Mouse (Mus musculus): ENCODE results near the gene Cib1.

Cib1 gene

DNA sequence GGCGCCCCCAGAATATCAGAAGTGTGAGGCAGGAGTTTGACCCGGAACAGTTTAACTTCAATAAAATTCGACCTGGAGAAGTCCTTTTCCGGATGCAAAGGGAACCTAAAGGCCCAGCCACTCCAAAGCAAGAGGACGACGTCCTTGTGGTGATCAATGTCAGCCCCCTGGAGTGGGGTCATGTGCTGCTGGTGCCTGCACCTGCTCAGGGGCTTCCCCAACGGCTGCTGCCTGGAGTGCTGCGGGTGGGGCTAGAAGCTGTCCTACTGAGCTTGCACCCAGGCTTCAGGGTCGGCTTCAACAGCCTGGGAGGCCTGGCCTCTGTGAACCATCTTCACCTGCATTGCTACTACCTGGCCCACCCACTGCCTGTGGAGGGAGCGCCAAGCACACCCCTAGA lies 5.9 kb upstream of the Cib1 start:
- no peak for DNase-seq (ENCODE audit: extremely low read depth, insufficient read length, low spot score)

DNA sequence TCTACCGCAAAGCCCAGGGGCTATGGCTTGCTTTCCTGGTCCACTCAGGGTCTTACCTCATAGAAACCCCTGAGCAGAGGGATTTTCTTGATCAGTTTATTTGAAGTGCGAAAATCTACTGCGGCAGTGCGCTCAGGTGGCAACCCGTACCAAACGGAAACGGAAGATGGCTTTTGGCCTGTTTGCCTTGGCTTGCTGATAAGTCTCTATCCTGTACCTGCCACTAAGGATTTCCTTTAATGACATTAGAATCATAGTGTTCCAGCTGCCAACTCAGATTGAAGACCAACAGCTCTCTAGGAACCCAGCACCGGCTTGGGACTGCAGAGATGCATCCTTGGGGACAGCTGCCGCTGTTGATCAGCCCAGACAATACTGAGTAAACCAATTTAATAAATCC lies 1.2 kb upstream of the Cib1 start:
- no peak for DNase-seq (ENCODE audit: extremely low read depth, insufficient read length, low spot score)

GRCm38 (mm10) chr7:80231971-80232488 lies 583 bp downstream of the Cib1 start:
- DNase-seq (ENCODE audit: extremely low read depth, insufficient read length, low spot score), result no peak

- DNase-seq (ENCODE audit: extremely low read depth, insufficient read length, low spot score), result no peak
Observed at GRCm38 (mm10) chr7:80230196-80230595, 2.4 kb downstream of the Cib1 start.

GRCm38 (mm10) chr7:80227065-80227464 lies 5.5 kb downstream of the Cib1 start:
- DNase-seq (ENCODE audit: extremely low read depth, insufficient read length, low spot score), result peak; percentile 34

DNA sequence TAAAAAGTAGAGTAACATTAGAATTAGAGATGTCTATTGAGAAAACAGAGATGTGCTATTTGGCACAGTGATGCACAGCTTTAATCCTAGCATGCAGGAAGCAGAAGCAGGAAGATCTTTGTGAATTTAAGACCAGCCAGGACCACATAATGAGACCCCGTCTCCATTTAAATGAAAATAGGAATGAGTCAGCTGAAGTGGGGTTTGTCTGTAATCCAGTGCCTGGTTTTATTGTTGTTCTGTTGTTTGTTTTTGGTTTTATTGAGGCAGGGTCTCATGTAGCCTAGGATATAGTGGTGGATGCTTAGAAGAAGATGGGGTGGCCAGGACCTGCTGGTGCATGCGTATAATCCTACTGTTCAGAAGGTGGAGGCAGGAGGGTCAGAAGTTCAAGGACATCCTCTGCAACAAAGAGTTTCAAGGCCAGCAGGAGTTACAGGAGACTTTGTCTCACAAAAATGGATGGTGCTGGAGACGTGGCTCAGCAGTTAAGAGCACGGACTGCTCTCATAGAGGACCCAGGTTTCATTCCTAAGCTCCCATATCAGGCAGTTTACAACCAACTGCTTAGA lies 11.3 kb downstream of the Cib1 start:
- no peak for DNase-seq (ENCODE audit: extremely low read depth, insufficient read length, low spot score)

- DNase-seq (ENCODE audit: extremely low read depth, insufficient read length, low spot score), result no peak
Observed at GRCm38 (mm10) chr7:80220237-80220797, 12.3 kb downstream of the Cib1 start.

- DNase-seq (ENCODE audit: extremely low read depth, insufficient read length, low spot score), result no peak
Observed at GRCm38 (mm10) chr7:80218666-80219065, 13.9 kb downstream of the Cib1 start.

GRCm38 (mm10) chr7:80216566-80216965 lies 16.0 kb downstream of the Cib1 start:
- peak; percentile 57 for DNase-seq (ENCODE audit: extremely low read depth, insufficient read length, low spot score)

DNA sequence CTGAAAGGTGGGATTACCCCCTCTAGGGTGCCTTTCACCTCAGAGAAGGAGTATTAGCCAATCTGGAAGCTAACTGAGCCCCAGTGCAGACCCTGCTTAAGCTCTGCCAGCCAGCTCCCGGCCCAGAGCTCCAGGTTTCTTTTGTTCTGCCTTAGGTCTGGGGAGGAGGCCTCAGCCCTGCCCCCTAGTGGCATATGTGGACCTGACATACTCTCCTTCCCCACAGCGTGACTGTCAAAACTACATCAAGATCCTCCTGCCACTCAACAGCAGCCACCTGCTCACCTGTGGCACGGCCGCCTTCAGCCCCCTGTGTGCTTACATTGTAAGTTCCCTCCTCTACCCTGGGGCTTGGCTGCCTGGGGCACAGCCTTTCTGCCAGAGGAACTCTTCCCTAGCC lies 17.2 kb downstream of the Cib1 start:
- peak; percentile 38 for DNase-seq (ENCODE audit: extremely low read depth, insufficient read length, low spot score)

DNA sequence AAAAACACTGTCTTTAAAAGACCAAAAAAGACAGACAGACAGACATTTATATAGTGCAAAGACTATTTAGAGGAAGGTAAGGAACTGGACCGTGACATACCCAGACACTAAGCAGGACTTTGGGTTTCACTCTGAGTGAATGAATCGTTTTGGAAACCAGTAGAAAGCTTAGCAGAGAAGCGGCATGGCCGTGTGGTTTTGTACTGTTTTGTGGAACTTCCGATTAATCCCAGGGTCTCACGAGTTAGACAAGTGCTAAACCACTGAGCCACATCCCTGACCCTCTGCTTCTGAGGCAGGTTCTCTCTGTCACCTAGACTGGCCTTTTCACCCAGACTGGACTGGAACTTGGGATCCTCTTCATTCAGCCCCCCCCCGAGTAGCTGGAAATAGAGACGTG lies 18.2 kb downstream of the Cib1 start:
- no peak for DNase-seq (ENCODE audit: extremely low read depth, insufficient read length, low spot score)

- no peak for DNase-seq (ENCODE audit: extremely low read depth, insufficient read length, low spot score)
Observed at GRCm38 (mm10) chr7:80213604-80214003, 19.0 kb downstream of the Cib1 start.

- DNase-seq (ENCODE audit: extremely low read depth, insufficient read length, low spot score), result no peak
Observed at GRCm38 (mm10) chr7:80210982-80211381, 21.6 kb downstream of the Cib1 start.

DNA sequence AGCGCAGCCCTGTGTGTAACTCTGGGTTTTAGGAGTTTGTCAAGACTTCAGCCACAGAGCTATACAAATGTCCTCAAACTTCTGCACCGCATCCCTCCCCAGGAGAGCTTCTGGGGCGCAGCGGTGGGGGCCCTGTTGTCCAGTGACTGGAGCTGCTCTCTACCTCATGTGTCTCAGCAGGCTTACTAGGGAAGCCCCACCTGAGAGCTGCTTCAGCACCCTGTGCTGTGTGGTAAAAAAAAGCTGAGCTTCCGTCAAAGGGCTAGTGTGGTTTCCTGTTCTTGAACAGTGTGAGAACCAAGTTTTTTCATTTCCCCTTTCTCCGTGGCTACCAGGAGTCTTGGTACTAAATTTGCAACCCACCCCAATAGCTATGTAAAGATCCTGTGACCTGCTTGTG lies 22.9 kb downstream of the Cib1 start:
- DNase-seq (ENCODE audit: extremely low read depth, insufficient read length, low spot score), result no peak

- DNase-seq (ENCODE audit: extremely low read depth, insufficient read length, low spot score), result no peak
Observed at GRCm38 (mm10) chr7:80208738-80209430, 23.7 kb downstream of the Cib1 start.

DNA sequence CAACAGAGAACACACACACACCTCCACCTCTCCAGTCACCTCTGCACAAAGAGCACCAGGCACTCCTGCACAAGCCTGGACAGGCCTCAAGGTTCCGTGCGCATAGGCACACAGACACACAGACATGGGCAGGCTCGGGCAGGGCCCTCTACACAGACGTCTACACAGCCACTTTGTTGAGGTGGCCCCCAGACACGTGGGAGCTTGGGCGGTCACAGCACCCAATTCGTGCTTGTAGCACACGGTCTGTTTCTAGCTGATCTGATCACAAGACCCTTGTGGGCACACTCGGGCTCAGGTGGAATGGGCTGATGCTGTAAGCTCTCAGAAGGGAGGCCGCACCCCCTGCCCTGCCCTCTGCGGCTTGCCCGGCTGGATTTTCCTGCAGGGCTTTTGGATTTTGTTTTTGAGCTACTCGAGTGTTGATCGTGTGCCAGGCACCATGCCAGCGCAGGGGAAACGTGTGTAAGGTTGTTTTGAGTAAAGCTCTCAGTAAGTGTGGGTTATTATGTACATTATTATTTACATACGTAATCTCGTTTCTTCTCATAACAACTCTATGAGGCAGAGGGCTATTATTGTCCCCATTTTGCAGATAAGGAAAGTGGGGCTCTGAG lies 24.5 kb downstream of the Cib1 start:
- no peak for DNase-seq (ENCODE audit: extremely low read depth, insufficient read length, low spot score)

DNA sequence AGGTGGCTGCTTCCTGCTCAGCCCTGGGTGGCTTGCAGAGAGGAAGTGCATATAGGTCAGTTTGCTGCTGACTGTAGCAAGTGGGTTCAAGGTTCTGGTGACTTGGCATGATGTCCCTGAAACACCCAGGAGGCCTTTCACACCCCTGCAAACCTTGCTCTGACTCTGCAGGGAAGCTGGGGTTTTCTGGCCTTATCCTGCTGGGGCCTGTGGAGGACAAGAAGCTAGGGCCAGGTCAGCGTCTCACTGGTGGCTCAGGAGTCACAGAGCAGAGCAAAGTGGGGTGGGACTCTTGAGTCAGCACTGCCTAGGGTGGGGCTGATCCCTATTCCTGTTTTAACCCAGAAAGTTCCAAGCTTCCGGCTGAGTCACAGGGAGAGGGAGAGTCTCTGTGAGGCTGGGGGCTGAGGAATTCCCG lies 25.3 kb downstream of the Cib1 start:
- DNase-seq (ENCODE audit: extremely low read depth, insufficient read length, low spot score), result peak; percentile 51

DNA sequence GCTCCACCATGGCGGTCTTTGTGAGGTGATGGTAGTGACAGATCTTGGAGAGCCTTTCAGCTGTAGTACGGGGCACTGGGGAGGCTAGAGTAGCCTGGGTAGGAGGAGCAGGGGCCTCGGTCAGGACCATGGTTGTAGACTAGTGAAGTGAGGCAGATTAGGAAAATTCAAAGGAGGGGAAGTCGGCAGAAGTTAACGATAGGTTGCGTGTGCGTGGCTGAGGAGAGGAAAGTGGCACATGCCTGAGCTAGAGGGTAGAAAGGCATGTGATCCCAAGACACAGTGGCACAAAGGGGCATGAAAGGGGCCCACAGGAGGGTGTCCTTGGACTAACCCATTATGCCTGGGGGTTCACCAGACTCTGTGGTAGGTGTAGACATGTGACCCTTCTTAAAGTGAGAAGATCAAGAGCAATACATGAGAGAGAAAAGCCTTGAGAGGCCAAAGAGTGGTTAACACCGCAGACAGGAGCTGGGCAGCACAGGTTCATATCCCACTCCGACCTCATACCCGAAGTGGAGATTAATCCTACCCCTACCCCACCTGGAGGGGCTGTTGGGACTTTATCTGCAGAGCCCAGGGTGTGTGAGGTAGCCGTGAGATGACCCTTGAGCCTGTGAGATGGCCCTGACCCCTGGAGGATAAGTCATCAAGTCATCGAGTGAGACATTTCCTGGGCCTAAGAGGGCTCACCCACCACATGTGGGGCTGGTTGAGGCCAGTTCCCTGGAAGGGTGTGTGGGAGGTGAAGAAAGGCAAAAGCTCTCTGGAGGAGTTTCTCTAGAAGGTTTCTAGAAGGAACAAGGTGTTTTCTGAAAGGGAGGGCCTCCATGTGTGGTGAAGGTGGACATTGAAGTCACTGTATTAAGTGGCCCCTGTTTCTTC lies 26.7 kb downstream of the Cib1 start:
- no peak for DNase-seq (ENCODE audit: extremely low read depth, insufficient read length, low spot score)

DNA sequence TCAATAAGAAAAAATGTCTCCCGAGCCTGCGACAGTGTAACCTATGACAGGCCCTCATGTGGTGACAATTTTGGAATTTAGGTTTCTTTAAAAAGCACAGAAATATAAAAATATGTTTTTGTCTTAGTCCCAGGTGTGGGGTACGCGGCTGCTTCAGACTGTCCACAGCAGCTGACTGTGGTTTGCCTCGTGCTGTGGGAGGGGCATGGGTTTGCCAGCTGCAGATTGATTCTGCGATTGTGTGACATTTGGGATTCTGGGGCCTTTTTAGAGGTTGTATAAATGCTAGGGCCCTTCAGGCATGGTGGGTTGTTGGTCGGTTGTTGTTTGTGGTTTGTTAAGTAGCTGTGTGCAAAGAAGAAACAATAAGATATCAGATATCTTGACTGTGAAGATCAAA lies 27.7 kb downstream of the Cib1 start:
- DNase-seq (ENCODE audit: extremely low read depth, insufficient read length, low spot score), result no peak

GRCm38 (mm10) chr7:80204362-80204761 lies 28.3 kb downstream of the Cib1 start:
- DNase-seq (ENCODE audit: extremely low read depth, insufficient read length, low spot score), result no peak

GRCm38 (mm10) chr7:80203638-80204096 lies 28.9 kb downstream of the Cib1 start:
- no peak for DNase-seq (ENCODE audit: extremely low read depth, insufficient read length, low spot score)
